Mouse (Mus musculus) embryonic facial prominence, embryonic 10.5 days (tissue): ENCODE data around the gene Tmem217. TPM values are rescaled to one million over a fixed set of nuclear protein-coding genes. Genes with fewer than 3 reads are reported as not detected.

Experiments used
- DNase-seq: peaks from one replicate; pipeline ENCODE4 v3.0.0-alpha.2; 2017; ENCODE audit warnings: low spot score
- H3K27ac ChIP-seq: fragments of 300-500 bp; sonication (generic); replicated peaks from 2 replicates; pipeline ENCODE4 v1.5.1; 2016; ENCODE audit warnings: mild to moderate bottlenecking
- H3K27me3 ChIP-seq: fragments of 300-500 bp; sonication (generic); replicated peaks from 2 replicates; pipeline ENCODE4 v1.6.1; 2016; ENCODE audit warnings: low read depth, mild to moderate bottlenecking; ENCODE audit not compliant: poor library complexity, severe bottlenecking
- H3K36me3 ChIP-seq: fragments of 300-500 bp; sonication (generic); replicated peaks from 2 replicates; pipeline ENCODE4 v1.6.1; 2016; ENCODE audit warnings: mild to moderate bottlenecking, moderate library complexity
- H3K4me1 ChIP-seq: fragments of 300-500 bp; sonication (generic); 2 replicates; pipeline ENCODE4 v1.6.1; 2016
- H3K4me3 ChIP-seq: fragments of 300-500 bp; sonication (generic); 2 replicates; pipeline ENCODE4 v1.5.1; 2016; ENCODE audit warnings: mild to moderate bottlenecking, moderate library complexity
- H3K9me3 ChIP-seq: fragments of 300-500 bp; sonication (generic); 2 replicates; pipeline ENCODE4 v1.6.1; 2016; ENCODE audit warnings: mild to moderate bottlenecking
- WGBS: fragments of 180-500 bp; shearing (Covaris S2); methylation state at CpG from one replicate; pipeline ENCODE4 v1.1.7; 2016; 5-methylcytosine and 5-hydroxymethylcytosine counted together
- polyA plus RNA-seq: library from polyadenylated mRNA; unstranded; fragments of >200 nt; fragmentation: Nextera tagmentation; extraction: Ambion mirVana; gene quantifications from 2 replicates; pipeline ENCODE4 v1.2.1, GENCODE M21; 2016

The Tmem217 gene
- 1.0 and 1.5 TPM in 2 replicates for polyA plus RNA-seq

DNA sequence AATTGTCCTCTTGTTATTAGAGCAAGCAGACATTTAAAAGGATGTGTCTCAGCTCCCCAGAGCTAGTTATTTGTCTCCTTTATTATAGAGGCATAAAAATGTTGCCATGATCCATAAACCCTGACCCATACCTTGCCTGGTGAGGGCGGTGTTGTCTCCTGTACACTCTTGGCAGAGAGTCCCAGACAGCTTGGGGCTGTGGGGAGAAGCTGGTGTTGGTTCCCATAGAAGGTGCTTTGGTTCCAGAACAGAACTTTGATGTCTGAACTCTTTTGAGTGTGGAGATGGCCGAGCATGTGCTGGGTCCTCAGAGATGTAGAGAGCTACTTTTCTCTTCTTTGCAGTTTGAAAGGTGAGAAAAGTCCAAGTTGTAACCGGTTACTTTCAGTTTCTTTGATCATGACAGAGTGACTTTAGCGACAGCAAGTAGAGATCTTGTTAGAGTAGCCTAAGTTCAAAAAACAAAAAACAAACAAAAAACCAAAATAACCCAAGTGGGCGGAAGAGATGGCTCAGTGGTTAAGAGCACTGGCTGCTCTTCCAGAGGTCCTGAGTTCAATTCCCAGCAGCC is at the start of gene Tmem217:
TSS of gene Tmem217 (minus strand) at position 224 of the 571 bp plus-strand sequence.
- Histone ChIP-seq H3K36me3 (peaks cover 8% of the 10 kb centered on the region; the same call in 1 of the 2 replicates), H3K27ac (no peak within 1 kb of the TSS), H3K9me3 (no peaks in the 10 kb centered on the region), H3K27me3 (no peaks in the 10 kb centered on the region), H3K4me1 (peaks cover 26% of the 10 kb centered on the region), H3K4me3 (peak within 1 kb of the TSS; percentile 99; the same call in 1 of the 2 replicates)
- WGBS, result 94% methylated on average over 5 of the region's 5 CpGs
- no peak for DNase-seq

DNA sequence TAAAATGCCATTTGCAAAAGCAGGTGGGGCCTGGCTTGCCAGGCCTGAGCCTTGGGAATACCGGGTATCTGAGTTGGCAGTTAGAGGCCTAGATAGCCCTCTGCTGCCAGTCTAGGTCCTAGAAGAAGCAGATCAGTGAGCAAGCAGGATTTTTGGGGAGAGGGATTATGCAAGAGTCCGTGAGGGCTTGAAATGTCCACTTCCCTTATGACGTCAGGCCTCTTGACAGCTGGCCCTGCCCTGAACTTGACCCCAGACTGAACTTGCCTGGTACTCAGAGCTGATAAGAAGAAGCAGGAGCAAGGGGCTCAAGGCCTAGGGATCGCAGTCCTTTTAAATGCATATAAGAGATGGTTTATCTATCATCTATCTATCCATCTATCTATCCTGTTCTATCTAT is 49.2 kb upstream of the Tmem217 start:
- Histone ChIP-seq H3K27ac (no peak overlapping the region), H3K27me3 (no peaks in the 10 kb centered on the region), H3K4me3 (no peak overlapping the region), H3K9me3 (no peaks in the 10 kb centered on the region), H3K36me3 (peaks cover 85% of the 10 kb centered on the region), H3K4me1 (peaks cover 12% of the 10 kb centered on the region)
- DNase-seq, result no peak
- 79% methylated on average over 4 of the region's 4 CpGs for WGBS

DNA sequence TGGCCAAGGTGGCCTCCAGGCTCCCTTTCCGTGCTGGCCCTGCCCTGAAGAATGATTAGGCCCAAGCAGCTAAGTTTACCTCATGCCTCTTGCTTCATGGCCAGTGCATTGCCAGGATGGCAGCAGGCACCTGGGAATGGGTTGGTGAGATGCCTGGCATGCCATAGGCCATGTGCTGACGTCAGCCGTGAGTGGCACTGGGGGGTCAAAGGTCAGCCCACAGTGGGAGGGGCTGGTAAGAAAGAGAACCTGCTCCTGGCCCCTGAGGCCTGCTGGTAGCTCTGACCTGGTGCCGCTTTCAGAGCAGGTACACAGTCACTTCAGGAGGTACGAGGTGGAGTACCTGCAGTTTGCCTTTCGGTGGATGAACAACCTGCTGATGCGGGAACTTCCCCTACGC is 47.4 kb upstream of the Tmem217 start:
- Histone ChIP-seq H3K9me3 (no peaks in the 10 kb centered on the region), H3K27me3 (no peaks in the 10 kb centered on the region), H3K27ac (no peak overlapping the region), H3K36me3 (peaks cover 89% of the 10 kb centered on the region), H3K4me3 (no peak overlapping the region), H3K4me1 (peaks cover 12% of the 10 kb centered on the region)
- no peak for DNase-seq
- WGBS, result 87% methylated on average over 8 of the region's 8 CpGs

DNA sequence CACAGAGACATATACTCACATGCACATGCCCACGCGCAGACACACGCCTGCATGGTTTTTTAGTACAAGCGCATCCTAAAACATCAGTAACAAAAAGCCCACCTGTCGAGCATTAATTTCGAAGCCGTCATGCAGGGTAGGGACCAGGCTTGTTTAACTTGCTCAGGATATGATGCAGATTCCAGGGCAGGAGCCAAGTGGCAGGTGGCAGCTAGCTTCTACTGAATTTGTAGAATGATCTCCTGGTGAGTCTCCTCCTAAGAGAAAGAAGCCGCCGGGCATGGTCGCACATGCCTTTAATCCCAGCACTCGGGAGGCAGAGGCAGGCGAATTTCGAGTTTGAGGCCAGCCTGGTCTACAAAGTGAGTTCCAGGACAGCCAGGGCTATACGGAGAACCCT is 46.9 kb upstream of the Tmem217 start:
- H3K9me3 ChIP-seq, result no peaks in the 10 kb centered on the region
- no peak overlapping the region for H3K27ac ChIP-seq
- 94% methylated on average over 14 of the region's 14 CpGs for WGBS
- peaks cover 87% of the 10 kb centered on the region for H3K36me3 ChIP-seq
- peaks cover 12% of the 10 kb centered on the region for H3K4me1 ChIP-seq
- H3K4me3 ChIP-seq, result no peak overlapping the region
- no peak for DNase-seq
- H3K27me3 ChIP-seq, result no peaks in the 10 kb centered on the region

DNA sequence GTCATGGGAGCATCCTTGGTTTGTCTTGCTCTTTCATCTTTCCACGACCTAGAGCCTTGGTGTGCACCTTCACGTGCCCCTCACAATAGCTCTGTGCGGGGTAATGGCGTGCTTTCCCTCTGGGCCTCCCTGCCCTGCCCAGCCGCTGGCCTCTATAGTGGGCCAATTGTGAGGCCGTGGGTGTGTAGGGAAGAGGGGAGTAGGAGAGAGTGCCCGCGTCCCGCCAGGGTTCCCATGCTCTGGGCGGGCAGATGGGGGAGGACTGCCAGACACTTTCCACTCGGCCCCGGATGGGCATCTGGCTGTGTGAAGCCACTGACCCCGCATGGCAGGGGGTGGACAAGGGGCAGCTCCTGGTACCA is 44.6 kb upstream of the Tmem217 start:
- H3K4me3 ChIP-seq, result no peak overlapping the region
- WGBS, result 88% methylated on average over 13 of the region's 13 CpGs
- peak overlapping the region; percentile 44; the same call in 1 of the 2 replicates for H3K27ac ChIP-seq
- no peaks in the 10 kb centered on the region for H3K27me3 ChIP-seq
- DNase-seq, result no peak
- H3K4me1 ChIP-seq, result peaks cover 12% of the 10 kb centered on the region
- H3K9me3 ChIP-seq, result no peaks in the 10 kb centered on the region
- H3K36me3 ChIP-seq, result peaks cover 77% of the 10 kb centered on the region

DNA sequence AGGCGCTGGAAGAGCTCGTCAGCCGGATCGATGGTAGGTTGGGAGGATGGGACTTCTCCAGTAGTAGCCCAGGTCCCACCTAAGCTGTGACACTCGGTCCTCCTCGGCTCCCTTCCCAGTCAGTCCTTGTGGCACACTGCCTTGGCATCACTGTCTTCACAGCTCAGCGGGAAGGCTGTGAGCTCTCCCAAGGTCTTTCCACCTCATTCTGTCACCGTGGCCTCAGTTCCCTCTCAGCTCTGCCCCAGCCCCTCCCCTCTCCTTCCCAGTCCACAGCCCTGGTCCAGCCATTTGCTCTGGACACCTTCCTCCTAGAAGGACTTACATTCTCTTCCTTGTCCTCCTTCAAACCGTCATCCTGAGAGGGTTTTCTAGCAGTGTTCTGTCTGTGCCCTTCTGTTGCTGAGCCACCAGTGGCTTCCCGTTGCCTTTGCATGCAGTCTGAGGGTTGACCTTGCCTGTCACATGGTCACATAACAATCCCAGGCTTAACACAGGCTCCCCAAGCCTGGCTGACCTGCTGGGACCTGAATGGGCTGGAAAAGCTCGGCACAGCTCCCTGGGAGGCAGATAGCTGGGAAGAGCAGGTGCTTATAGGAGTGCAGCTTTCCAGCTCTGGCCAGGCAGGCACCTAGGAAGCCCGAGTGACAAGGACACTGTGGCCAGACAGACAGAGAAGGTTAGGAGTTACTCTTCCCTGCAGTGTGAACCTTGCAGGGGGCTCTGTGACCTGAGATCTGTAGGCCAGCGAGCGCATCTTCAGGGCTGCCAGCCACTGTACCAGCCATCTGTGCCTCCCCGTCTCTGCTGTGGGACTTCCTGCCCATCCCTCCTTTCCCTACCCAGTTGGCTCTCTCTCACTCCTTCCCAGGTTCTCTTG is 43.9 kb upstream of the Tmem217 start:
- Histone ChIP-seq H3K27me3 (no peaks in the 10 kb centered on the region), H3K36me3 (peaks cover 72% of the 10 kb centered on the region), H3K9me3 (no peaks in the 10 kb centered on the region), H3K4me1 (peaks cover 12% of the 10 kb centered on the region), H3K27ac (peak overlapping the region; percentile 44; the same call in 1 of the 2 replicates), H3K4me3 (no peak overlapping the region)
- 85% methylated on average over 15 of the region's 15 CpGs for WGBS
- DNase-seq, result no peak

DNA sequence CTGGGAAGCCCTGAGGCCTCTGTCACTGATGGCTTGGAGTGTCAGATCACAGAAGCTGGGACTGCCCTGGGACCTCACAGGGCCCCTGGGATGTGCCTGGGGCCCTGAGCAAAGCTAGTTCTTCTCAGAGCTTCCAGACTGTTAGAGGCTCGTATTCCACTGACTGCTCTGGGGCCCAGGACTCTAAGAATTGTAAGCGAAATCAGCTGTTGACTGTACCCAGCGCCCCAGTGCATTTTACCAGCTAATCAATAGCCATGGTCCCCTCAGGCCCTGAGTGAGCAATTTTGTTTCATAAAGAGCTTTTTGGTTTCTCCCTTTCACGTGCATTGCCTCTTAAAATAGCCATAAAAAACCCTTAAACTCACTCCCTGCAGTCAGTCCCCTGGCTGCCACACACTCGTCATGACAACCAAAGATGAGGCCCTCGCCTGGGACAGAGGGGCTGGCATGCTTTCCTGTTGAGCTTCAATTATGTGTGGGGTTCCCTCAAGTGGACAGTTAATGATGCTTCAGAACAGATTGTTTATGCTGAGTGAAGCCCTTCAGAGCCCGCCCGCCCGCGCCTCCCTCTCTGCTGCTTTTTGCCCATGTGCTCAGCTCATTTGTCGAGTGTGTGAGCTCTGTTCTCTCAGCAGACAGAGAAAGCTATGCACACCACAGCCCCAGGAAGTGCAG is 37.2 kb upstream of the Tmem217 start:
- DNase-seq, result peak; percentile 21
- Histone ChIP-seq H3K27me3 (no peaks in the 10 kb centered on the region), H3K36me3 (peaks cover 36% of the 10 kb centered on the region), H3K9me3 (no peaks in the 10 kb centered on the region), H3K27ac (peak overlapping the region; percentile 57), H3K4me1 (peaks cover 14% of the 10 kb centered on the region), H3K4me3 (no peak overlapping the region)
- WGBS, result 61% methylated on average over 11 of the region's 11 CpGs

DNA sequence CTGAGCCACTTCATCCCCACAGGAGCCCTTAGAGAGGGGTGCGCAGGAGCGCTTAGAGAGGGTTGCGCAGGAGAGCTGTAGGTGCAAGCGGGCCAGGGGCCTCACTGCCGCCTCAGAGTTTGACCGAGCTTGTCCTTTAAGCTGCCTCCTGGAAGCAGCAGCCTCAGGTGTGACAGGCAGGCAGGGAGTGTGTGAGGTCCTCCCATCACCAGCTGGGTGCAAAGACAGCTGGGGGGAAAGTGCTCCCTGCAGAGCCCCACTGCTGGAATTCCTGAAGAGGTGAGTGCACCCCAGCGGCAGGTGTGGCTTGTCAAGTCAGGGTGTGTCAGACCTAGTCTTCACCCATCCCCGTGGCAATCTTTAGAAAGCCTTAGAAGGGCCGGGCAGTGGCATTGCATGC is 34.7 kb upstream of the Tmem217 start:
- H3K4me3 ChIP-seq, result no peak overlapping the region
- H3K27me3 ChIP-seq, result no peaks in the 10 kb centered on the region
- H3K27ac ChIP-seq, result no peak overlapping the region
- WGBS, result 89% methylated on average over 9 of the region's 9 CpGs
- DNase-seq, result no peak
- H3K36me3 ChIP-seq, result peaks cover 44% of the 10 kb centered on the region
- H3K9me3 ChIP-seq, result no peaks in the 10 kb centered on the region
- H3K4me1 ChIP-seq, result peaks cover 21% of the 10 kb centered on the region

DNA sequence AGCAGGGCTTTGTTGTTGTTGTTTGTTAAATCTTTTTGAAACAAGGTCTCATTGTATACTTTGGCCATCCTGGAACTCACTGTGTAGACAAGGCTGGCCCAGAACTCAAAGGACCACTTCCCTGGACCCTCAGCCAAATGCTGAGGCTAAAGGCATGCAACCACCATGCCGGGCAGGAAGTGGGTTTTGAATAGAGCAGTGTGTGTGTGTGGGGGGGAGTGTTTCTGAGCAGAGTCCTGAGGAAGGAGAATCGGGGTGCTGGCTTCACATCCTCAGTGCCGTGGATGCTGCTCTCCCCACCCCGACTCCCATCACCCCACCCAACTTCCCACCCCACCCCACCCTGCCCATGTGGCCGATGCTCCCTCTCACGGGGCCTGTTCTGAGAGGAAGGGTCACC is 33.3 kb upstream of the Tmem217 start:
- DNase-seq, result no peak
- Histone ChIP-seq H3K9me3 (no peaks in the 10 kb centered on the region), H3K27ac (no peak overlapping the region), H3K36me3 (peaks cover 57% of the 10 kb centered on the region), H3K4me3 (no peak overlapping the region), H3K27me3 (no peaks in the 10 kb centered on the region), H3K4me1 (peaks cover 21% of the 10 kb centered on the region)
- 82% methylated on average over 6 of the region's 6 CpGs for WGBS

DNA sequence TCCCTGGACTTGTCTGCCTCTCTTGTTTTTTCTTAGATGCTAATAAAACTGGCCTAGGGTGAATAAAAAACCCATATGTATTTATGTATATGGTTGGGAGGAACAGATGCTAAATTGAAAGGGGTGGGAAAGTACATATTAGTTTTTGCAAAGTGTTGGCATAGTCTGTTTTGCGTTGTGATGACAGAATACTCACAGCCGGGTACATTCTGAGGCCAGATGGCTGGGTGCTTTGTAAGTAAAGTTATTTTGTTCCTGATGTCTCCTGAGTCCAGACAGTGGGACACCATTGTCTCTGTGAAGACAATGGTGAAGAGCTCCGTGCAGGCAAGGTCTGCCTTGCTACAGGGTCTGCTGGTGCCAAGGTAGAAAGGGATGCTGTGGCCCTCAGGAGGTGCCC is 32.6 kb upstream of the Tmem217 start:
- no peak overlapping the region for H3K27ac ChIP-seq
- H3K9me3 ChIP-seq, result no peaks in the 10 kb centered on the region
- no peaks in the 10 kb centered on the region for H3K27me3 ChIP-seq
- H3K4me1 ChIP-seq, result peaks cover 19% of the 10 kb centered on the region
- H3K36me3 ChIP-seq, result peaks cover 63% of the 10 kb centered on the region
- whole genome bisulfite sequencing, result 77% methylated on average over 3 of the region's 3 CpGs
- no peak overlapping the region for H3K4me3 ChIP-seq
- DNase-seq, result no peak

DNA sequence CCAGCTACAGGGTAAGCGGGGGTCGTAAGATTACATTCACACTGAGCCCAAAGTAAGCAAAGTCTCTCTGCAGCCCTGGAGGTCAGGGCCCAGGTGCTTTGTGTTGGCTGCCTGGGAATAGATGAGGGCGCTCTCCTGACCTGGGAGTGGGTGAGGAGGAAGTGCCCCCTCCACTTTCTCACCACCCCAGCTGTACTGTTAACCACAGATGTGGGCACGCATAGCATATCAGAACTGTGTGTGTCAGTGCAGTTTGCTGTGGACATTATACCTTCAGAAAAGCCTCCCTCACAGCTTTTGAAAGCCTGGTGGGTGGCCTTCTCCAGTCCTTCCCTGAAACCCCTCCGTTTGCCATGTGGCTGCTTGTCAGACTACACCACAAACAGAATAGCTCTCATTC is 32.1 kb upstream of the Tmem217 start:
- DNase-seq, result no peak
- no peaks in the 10 kb centered on the region for H3K9me3 ChIP-seq
- no peaks in the 10 kb centered on the region for H3K27me3 ChIP-seq
- no peak overlapping the region for H3K4me3 ChIP-seq
- WGBS, result 78% methylated on average over 5 of the region's 5 CpGs
- no peak overlapping the region for H3K27ac ChIP-seq
- H3K36me3 ChIP-seq, result peaks cover 68% of the 10 kb centered on the region
- H3K4me1 ChIP-seq, result peaks cover 15% of the 10 kb centered on the region

DNA sequence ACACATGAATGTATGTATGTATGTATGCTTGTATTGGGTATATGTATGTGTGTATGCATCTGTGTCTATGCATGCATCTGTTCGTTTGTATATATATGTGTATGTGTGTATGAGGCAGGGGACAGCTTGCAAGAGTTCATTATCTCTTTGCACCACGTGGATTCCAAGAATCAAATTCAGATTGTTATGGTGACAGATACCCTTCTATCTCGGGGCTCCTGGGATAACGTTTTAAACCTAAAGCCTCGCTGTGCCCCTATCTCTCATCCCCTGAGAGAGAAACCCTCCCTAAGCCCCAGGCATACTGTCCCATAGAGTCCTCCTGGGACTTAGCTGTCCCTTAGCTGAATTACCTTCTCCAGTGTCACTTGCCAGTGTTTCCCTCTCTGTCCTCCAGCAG is 31.4 kb upstream of the Tmem217 start:
- H3K4me3 ChIP-seq, result no peak overlapping the region
- peaks cover 8% of the 10 kb centered on the region; the same call in 1 of the 2 replicates for H3K4me1 ChIP-seq
- H3K36me3 ChIP-seq, result peaks cover 75% of the 10 kb centered on the region
- WGBS, result 80% methylated on average over 5 of the region's 5 CpGs
- no peaks in the 10 kb centered on the region for H3K9me3 ChIP-seq
- H3K27me3 ChIP-seq, result no peaks in the 10 kb centered on the region
- H3K27ac ChIP-seq, result no peak overlapping the region
- DNase-seq, result no peak
